Mouse (Mus musculus) ES-E14 (cell line): ENCODE data around the gene Rnf167.
A peak's percentile ranks its signal among the peaks of the same experiment; 100 is the strongest.

Source experiments
- CHD2 ChIP-seq: IDR thresholded peaks from 2 replicates; pipeline ENCODE4 v1.6.1; 2014; ENCODE audit warnings: mild to moderate bottlenecking, low read depth, low read length, inconsistent platforms
- MAFK ChIP-seq: IDR thresholded peaks from 2 replicates; pipeline ENCODE4 v1.6.1; 2014; ENCODE audit warnings: mild to moderate bottlenecking, low read depth, low read length, inconsistent platforms; ENCODE audit not compliant: insufficient read depth
- ZNF384 ChIP-seq: IDR thresholded peaks from 2 replicates; pipeline ENCODE4 v1.6.1; 2012; ENCODE audit warnings: low read depth, low read length, inconsistent platforms

DNA sequence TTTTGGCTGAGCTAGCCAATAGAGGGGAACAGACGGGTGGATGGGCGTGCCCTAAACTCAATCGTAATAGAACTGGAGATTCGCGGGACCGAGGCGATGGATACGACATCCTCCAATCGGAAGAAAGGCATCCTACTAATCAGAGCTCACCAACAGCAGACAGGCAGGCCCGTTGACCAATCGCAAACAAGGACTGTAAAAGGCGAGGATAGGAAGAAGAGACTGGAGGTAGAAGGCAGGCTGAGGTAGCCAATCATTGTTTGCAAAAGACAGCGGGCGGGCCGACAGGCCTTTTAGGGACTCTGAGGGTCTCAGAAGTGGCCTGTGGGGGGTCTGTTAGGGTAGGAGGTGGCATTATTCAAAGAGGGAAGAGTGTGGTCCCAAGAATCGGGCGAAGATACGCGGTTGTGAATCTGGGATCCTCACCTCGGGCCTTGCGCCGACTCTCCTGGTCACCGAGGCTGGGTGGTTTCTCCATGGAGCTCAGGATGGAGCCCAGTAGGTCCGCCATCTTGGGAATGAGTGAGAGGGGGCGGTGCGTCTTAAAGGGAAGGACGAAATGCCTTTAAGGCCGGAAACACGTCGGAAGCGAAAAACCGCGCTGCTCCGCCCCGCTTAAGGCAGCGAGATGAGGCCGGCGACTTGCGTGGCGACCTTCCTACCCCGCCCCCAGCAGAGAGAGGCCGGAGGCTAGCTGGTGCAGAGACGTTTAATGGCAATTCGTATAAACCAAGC, 21.9 kb downstream of the Rnf167 start, which contains the start of gene Spag7:
- TF ChIP-seq CHD2 (peak; percentile 96), MAFK (no peak), ZNF384 (no peak)
